Mouse (Mus musculus) heart, adult 8-10 months (tissue): ENCODE data around the gene Gm5072. TPM values are rescaled to one million over a fixed set of nuclear protein-coding genes. Genes with fewer than 3 reads are reported as not detected.
"Not testable (repeated sequence)": the region's sequence is repeated elsewhere in the genome, so short reads cannot be mapped to it uniquely, and the experiment has no call there.

Source experiments
- DNase-seq: peaks from one replicate; pipeline ENCODE4 v3.0.0; 2022; ENCODE audit warnings: low spot score
- total RNA-seq, 4 experiments: library from RNA; stranded (reverse); gene quantifications; 2 replicates each; pipeline ENCODE4 v1.2.4; 2022

Gm5072 gene
- not detected for total RNA-seq

DNA sequence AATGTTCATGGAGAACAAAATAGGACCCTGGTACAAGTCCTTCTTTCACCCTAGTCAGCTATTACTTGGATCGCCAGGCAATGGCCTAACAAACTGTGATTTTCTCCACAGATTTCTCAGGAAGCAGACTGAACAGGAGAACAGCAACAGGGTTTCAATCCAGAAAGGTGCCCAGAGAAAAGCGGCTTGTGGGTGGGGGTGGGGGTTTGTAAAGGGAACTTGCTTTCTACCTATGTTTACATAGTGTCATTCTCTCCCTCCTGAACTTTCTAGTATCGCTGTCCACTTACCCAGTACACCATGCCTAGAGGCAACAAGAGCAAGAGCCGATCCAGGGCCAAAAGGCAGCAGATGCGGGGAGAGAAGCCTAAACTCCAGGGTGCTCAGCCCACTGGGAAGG, at the start of gene Gm5072:
Gene Gm5072 (plus strand): TSS at position 301 of the 400 bp plus-strand sequence.
- DNase-seq = not testable (repeated sequence)

Other genes starting within 250 kb of the Gm5072 start
- not detected for gene Mageb2, start 60.8 kb upstream of the Gm5072 start, total RNA-seq
- not detected for gene Gm8914, start 87.6 kb downstream of the Gm5072 start, total RNA-seq
- not detected for gene 1700084M14Rik, start 183.4 kb downstream of the Gm5072 start, total RNA-seq
- not detected for gene Gm14781, start 239.7 kb downstream of the Gm5072 start, total RNA-seq